Mouse (Mus musculus): ENCODE measurements around the gene Fam57b. TPM values are rescaled to one million over a fixed set of nuclear protein-coding genes. Genes with fewer than 3 reads are reported as not detected.

Fam57b gene
- polyA plus RNA-seq, 1 experiment from 2014 or later: 54.4 TPM

GRCm38 (mm10) chr7:126845516-126845915 lies 48.0 kb downstream of the Fam57b start:
- H3K36me3 ChIP-seq: 0 out of 2 replicates have a peak, but pooled peaks cover 3% of the 10 kb centered on the region
- no peak overlapping the region for H3K4me2 ChIP-seq
- H3K9me3 ChIP-seq (replicated peaks): no peaks in the 10 kb centered on the region
- ATAC-seq (ENCODE audit: low FRiP score): no peak
- H3K27me3 ChIP-seq (replicated peaks): peaks cover 22% of the 10 kb centered on the region
- H3K4me1 ChIP-seq: peaks cover 24% of the 10 kb centered on the region
- 25% methylated on average over 2 of the region's 2 CpGs for WGBS
- no peak overlapping the region for H3K4me3 ChIP-seq (replicated peaks)
- H3K27ac ChIP-seq (replicated peaks): no peak overlapping the region
- no peak overlapping the region for H3K9ac ChIP-seq (replicated peaks)

GRCm38 (mm10) chr7:126847116-126847420 lies 49.6 kb downstream of the Fam57b start, which contains the start of gene Doc2a:
Gene Doc2a, plus strand, starts transcription at chr7:126847416.
- ATAC-seq (ENCODE audit: low FRiP score): peak; percentile 5; the same call in 1 of the 2 replicates
- Histone ChIP-seq H3K4me1 (peaks cover 24% of the 10 kb centered on the region), H3K9ac (replicated peaks) (peak within 1 kb of the TSS; percentile 74), H3K9me3 (replicated peaks) (no peaks in the 10 kb centered on the region), H3K36me3 (peaks cover 14% of the 10 kb centered on the region), H3K27me3 (replicated peaks) (peaks cover 22% of the 10 kb centered on the region), H3K4me3 (replicated peaks) (peak within 1 kb of the TSS; percentile 61), H3K4me2 (peak within 1 kb of the TSS; percentile 100), H3K27ac (replicated peaks) (peak within 1 kb of the TSS; percentile 45; the same call in 1 of the 2 replicates)
- 14% methylated on average over 4 of the region's 4 CpGs for WGBS

DNA sequence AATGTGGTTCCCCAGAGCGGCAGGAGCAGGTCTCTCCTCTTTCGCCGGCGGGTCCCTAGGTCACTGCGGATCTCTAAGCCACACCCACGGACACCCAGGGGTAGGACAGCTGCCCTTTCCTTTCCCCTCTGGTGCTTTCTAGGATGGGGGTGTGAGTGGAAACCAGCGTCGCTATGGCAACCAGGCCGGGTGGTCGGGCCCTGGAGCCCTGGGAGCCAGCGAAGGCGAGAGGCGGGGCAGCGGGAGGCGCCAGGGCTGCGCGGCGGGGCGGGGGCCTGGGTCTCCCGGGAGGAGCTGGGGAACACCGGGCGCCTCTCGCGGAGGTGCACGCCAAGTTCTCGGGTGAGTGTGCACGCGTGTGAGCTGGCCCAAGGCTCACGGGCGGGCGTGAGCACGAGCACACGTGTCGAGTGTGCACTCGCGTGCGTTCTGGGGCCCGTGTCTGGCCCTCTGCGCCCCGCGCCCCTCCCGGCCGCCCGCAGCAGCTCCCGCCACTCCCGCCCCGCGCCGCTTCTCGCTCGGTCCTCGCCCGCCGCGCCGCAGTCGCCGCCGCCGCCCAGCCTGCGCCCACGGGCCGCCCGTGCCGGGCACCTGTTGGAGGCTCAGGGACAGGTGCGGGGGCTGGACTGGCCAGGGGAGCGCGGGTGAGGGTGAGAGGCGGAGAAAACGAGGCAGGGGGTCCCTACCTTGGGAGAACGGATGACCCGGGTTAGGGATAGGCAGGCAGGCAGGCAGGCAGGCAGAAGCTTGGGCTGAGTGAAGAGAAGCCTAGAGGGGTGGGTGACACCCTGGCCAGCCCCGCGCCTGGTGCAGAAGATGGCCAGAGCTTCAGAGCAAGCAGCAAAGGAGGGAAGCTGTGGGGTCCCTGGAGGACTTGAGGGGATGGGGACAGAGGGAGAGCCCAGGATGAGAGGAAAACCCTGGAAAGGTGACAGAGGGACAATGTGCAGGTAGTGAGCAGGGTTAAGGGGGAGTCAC lies 50.2 kb downstream of the Fam57b start:
- H3K4me2 ChIP-seq: peak overlapping the region; percentile 100
- H3K27me3 ChIP-seq (replicated peaks): peaks cover 22% of the 10 kb centered on the region
- H3K9ac ChIP-seq (replicated peaks): peak overlapping the region; percentile 74
- peak overlapping the region; percentile 45; the same call in 1 of the 2 replicates for H3K27ac ChIP-seq (replicated peaks)
- no peaks in the 10 kb centered on the region for H3K9me3 ChIP-seq (replicated peaks)
- peak overlapping the region; percentile 61 for H3K4me3 ChIP-seq (replicated peaks)
- 1% methylated on average over 41 of the region's 74 CpGs for WGBS
- peaks cover 24% of the 10 kb centered on the region for H3K4me1 ChIP-seq
- peak; percentile 59 for ATAC-seq (ENCODE audit: low FRiP score)
- H3K36me3 ChIP-seq: peaks cover 20% of the 10 kb centered on the region

GRCm38 (mm10) chr7:126848794-126849193 lies 51.3 kb downstream of the Fam57b start:
- H3K9me3 ChIP-seq (replicated peaks): no peaks in the 10 kb centered on the region
- H3K36me3 ChIP-seq: peaks cover 31% of the 10 kb centered on the region
- 0 out of 2 replicates have a peak, but pooled peaks have one; percentile 23 for ATAC-seq (ENCODE audit: low FRiP score)
- H3K4me2 ChIP-seq: peak overlapping the region; percentile 100
- H3K4me1 ChIP-seq: peaks cover 24% of the 10 kb centered on the region
- peak overlapping the region; percentile 74 for H3K9ac ChIP-seq (replicated peaks)
- H3K4me3 ChIP-seq (replicated peaks): peak overlapping the region; percentile 61
- no peak overlapping the region; the same call in 1 of the 2 replicates for H3K27ac ChIP-seq (replicated peaks)
- WGBS: 22% methylated on average over 10 of the region's 10 CpGs
- peaks cover 22% of the 10 kb centered on the region for H3K27me3 ChIP-seq (replicated peaks)

- ATAC-seq (ENCODE audit: low FRiP score): no peak
- Histone ChIP-seq H3K27me3 (replicated peaks) (peaks cover 18% of the 10 kb centered on the region), H3K27ac (replicated peaks) (no peak overlapping the region), H3K36me3 (peaks cover 34% of the 10 kb centered on the region), H3K4me3 (replicated peaks) (no peak overlapping the region), H3K9me3 (replicated peaks) (no peaks in the 10 kb centered on the region), H3K4me1 (peaks cover 24% of the 10 kb centered on the region), H3K4me2 (no peak overlapping the region), H3K9ac (replicated peaks) (no peak overlapping the region)
- WGBS: 94% methylated on average over 6 of the region's 6 CpGs
Observed at GRCm38 (mm10) chr7:126850161-126850560, 52.7 kb downstream of the Fam57b start.

GRCm38 (mm10) chr7:126851192-126851591 lies 53.7 kb downstream of the Fam57b start:
- no peak overlapping the region for H3K4me3 ChIP-seq (replicated peaks)
- H3K9ac ChIP-seq (replicated peaks): no peak overlapping the region
- peaks cover 24% of the 10 kb centered on the region for H3K4me1 ChIP-seq
- 47% methylated on average over 12 of the region's 12 CpGs for WGBS
- H3K36me3 ChIP-seq: peaks cover 43% of the 10 kb centered on the region
- no peak overlapping the region for H3K27ac ChIP-seq (replicated peaks)
- ATAC-seq (ENCODE audit: low FRiP score): no peak
- peaks cover 18% of the 10 kb centered on the region for H3K27me3 ChIP-seq (replicated peaks)
- no peak overlapping the region for H3K4me2 ChIP-seq
- H3K9me3 ChIP-seq (replicated peaks): no peaks in the 10 kb centered on the region

DNA sequence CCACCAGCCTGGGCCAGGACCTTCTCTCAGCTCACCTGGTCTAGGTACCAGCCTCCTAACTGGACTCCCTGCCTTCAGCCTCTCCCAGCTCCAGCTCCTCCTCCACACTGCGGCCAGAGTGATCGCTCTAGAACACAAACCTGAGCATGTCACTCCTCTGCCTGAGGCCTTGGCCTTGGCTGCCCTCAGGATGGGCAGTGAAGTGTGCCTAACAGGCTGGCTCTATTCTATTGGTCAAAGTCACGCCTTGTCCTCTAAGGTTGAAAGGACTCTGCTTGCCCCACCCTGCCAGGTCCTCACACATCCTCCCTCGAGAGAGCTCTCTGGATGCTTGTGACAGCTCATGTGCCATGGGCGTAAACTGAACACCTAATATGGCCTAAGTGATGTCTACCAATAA lies 56.0 kb downstream of the Fam57b start:
- no peak overlapping the region for H3K9ac ChIP-seq (replicated peaks)
- peaks cover 61% of the 10 kb centered on the region for H3K36me3 ChIP-seq
- H3K4me3 ChIP-seq (replicated peaks): no peak overlapping the region
- H3K4me2 ChIP-seq: no peak overlapping the region
- WGBS: 79% methylated on average over 5 of the region's 5 CpGs
- H3K9me3 ChIP-seq (replicated peaks): no peaks in the 10 kb centered on the region
- no peak overlapping the region for H3K27ac ChIP-seq (replicated peaks)
- peaks cover 11% of the 10 kb centered on the region for H3K4me1 ChIP-seq
- no peak for ATAC-seq (ENCODE audit: low FRiP score)
- peaks cover 18% of the 10 kb centered on the region for H3K27me3 ChIP-seq (replicated peaks)

DNA sequence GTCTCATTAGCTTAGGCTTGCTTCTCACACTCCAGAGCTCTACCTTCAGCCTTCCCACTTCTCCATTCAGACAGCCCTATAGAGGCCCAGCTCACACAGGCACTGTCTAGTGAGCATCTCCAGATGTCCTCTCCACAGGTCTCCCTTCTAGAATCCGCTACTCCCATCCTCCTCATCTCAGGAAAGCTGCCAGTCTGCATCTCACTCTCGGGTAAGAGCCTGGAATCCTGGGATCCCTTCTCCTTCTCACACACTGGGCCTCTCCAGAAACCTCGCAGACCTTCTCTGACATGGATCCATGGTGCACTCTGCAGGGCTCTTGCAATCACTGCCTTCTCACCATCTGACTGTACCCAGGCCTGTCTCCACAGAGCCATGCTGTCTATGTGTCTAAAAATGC lies 58.2 kb downstream of the Fam57b start:
- Histone ChIP-seq H3K27ac (replicated peaks) (no peak overlapping the region), H3K9ac (replicated peaks) (0 out of 2 replicates have a peak overlapping the region, but pooled peaks have one; percentile 7), H3K9me3 (replicated peaks) (no peaks in the 10 kb centered on the region), H3K36me3 (peaks cover 68% of the 10 kb centered on the region), H3K27me3 (replicated peaks) (no peaks in the 10 kb centered on the region), H3K4me3 (replicated peaks) (no peak overlapping the region), H3K4me2 (no peak overlapping the region), H3K4me1 (peaks cover 3% of the 10 kb centered on the region)
- no peak for ATAC-seq (ENCODE audit: low FRiP score)
- WGBS: 81% methylated on average over 3 of the region's 3 CpGs

GRCm38 (mm10) chr7:126856741-126857420 lies 59.4 kb downstream of the Fam57b start:
- Histone ChIP-seq H3K9me3 (replicated peaks) (no peaks in the 10 kb centered on the region), H3K4me2 (no peak overlapping the region), H3K4me1 (peaks cover 12% of the 10 kb centered on the region), H3K9ac (replicated peaks) (no peak overlapping the region), H3K27ac (replicated peaks) (no peak overlapping the region), H3K36me3 (peaks cover 59% of the 10 kb centered on the region), H3K4me3 (replicated peaks) (no peak overlapping the region), H3K27me3 (replicated peaks) (no peaks in the 10 kb centered on the region)
- no peak for ATAC-seq (ENCODE audit: low FRiP score)
- 71% methylated on average over 9 of the region's 9 CpGs for WGBS

- WGBS: 73% methylated on average over 5 of the region's 5 CpGs
- no peak for ATAC-seq (ENCODE audit: low FRiP score)
Observed at GRCm38 (mm10) chr7:126860987-126861386, 63.5 kb downstream of the Fam57b start.

GRCm38 (mm10) chr7:126861429-126862130 lies 64.1 kb downstream of the Fam57b start, which contains the start of gene Hirip3:
Gene Hirip3, plus strand, starts transcription at chr7:126861972.
- peak; percentile 92 for ATAC-seq (ENCODE audit: low FRiP score)
- Histone ChIP-seq H3K36me3 (peaks cover 45% of the 10 kb centered on the region), H3K27me3 (replicated peaks) (no peaks in the 10 kb centered on the region), H3K9me3 (replicated peaks) (no peaks in the 10 kb centered on the region), H3K4me3 (replicated peaks) (peak within 1 kb of the TSS; percentile 71), H3K4me2 (peak within 1 kb of the TSS; percentile 85), H3K4me1 (peaks cover 35% of the 10 kb centered on the region), H3K9ac (replicated peaks) (peak within 1 kb of the TSS; percentile 57), H3K27ac (replicated peaks) (peak within 1 kb of the TSS; percentile 92)
- WGBS: 3% methylated on average over 41 of the region's 42 CpGs

More at GRCm38 (mm10) chr7:126860987-126861386, 63.5 kb downstream of the Fam57b start:
- Histone ChIP-seq H3K4me2 (peak overlapping the region; percentile 85), H3K9ac (replicated peaks) (peak overlapping the region; percentile 57), H3K9me3 (replicated peaks) (no peaks in the 10 kb centered on the region), H3K36me3 (peaks cover 45% of the 10 kb centered on the region), H3K4me3 (replicated peaks) (peak overlapping the region; percentile 71), H3K4me1 (peaks cover 35% of the 10 kb centered on the region), H3K27me3 (replicated peaks) (no peaks in the 10 kb centered on the region), H3K27ac (replicated peaks) (no peak overlapping the region)

All from neural tube, embryonic 15.5 days (tissue).